Mouse (Mus musculus) gastrocnemius, postnatal 25 days (tissue): Measurements from ENCODE around the gene 4632433K11Rik. TPM values are rescaled to one million over a fixed set of nuclear protein-coding genes. Genes with fewer than 3 reads are reported as not detected.

Experiments
- DNase-seq: peaks from one replicate; pipeline ENCODE4 v3.0.0; 2022
- total RNA-seq, 2 experiments: library from RNA; stranded (reverse); gene quantifications; 1 replicate in 1 of 2; 2 replicates in 1 of 2; pipeline ENCODE4 v1.2.3; 2021

Gene 4632433K11Rik
- total RNA-seq, 2 experiments from 2014 or later: not detected

GRCm38 (mm10) chr7:5020000-5020681, 13.8 kb upstream of the 4632433K11Rik start, which contains the start of the genes Zfp865 and Ccdc106:
Zfp865 (plus strand) TSS chr7:5020376.
Ccdc106 (plus strand) TSS chr7:5020553.
- DNase-seq: peak; percentile 99

GRCm38 (mm10) chr7:5020685-5021084, 13.2 kb upstream of the 4632433K11Rik start:
- no peak for DNase-seq

- DNase-seq: no peak
Observed at GRCm38 (mm10) chr7:5021197-5021596, 12.7 kb upstream of the 4632433K11Rik start.

- no peak for DNase-seq
Observed at GRCm38 (mm10) chr7:5029543-5029942, 4.4 kb upstream of the 4632433K11Rik start.

GRCm38 (mm10) chr7:5029946-5030345, 4.0 kb upstream of the 4632433K11Rik start:
- DNase-seq: no peak

GRCm38 (mm10) chr7:5030554-5031275, 3.2 kb upstream of the 4632433K11Rik start:
- DNase-seq: no peak

GRCm38 (mm10) chr7:5031496-5031895, 2.4 kb upstream of the 4632433K11Rik start:
- DNase-seq: no peak

- no peak for DNase-seq
Observed at GRCm38 (mm10) chr7:5035628-5036027, 1.7 kb downstream of the 4632433K11Rik start.

GRCm38 (mm10) chr7:5036136-5036535, 2.2 kb downstream of the 4632433K11Rik start:
- no peak for DNase-seq

GRCm38 (mm10) chr7:5037026-5037425, 3.1 kb downstream of the 4632433K11Rik start:
- DNase-seq: no peak

- DNase-seq: no peak
Observed at GRCm38 (mm10) chr7:5037467-5037866, 3.5 kb downstream of the 4632433K11Rik start.

- DNase-seq: peak; percentile 92
Observed at GRCm38 (mm10) chr7:5038109-5038732, 4.3 kb downstream of the 4632433K11Rik start, which contains the start of gene Zfp784. Zfp784 (minus strand) TSS chr7:5038446.

- no peak for DNase-seq
Observed at GRCm38 (mm10) chr7:5038940-5039339, 5.0 kb downstream of the 4632433K11Rik start.

- DNase-seq: no peak
Observed at GRCm38 (mm10) chr7:5044981-5045380, 11.1 kb downstream of the 4632433K11Rik start.

- no peak for DNase-seq
Observed at GRCm38 (mm10) chr7:5046112-5046511, 12.2 kb downstream of the 4632433K11Rik start.

GRCm38 (mm10) chr7:5047313-5047712, 13.4 kb downstream of the 4632433K11Rik start:
- DNase-seq: no peak

GRCm38 (mm10) chr7:5051193-5052192, 17.6 kb downstream of the 4632433K11Rik start, which contains the start of gene Zfp580:
Zfp580 (plus strand) TSS chr7:5051538.
- DNase-seq: peak; percentile 74

- no peak for DNase-seq
Observed at GRCm38 (mm10) chr7:5052438-5052837, 18.5 kb downstream of the 4632433K11Rik start.

- no peak for DNase-seq
Observed at GRCm38 (mm10) chr7:5052931-5053343, 19.0 kb downstream of the 4632433K11Rik start.

- no peak for DNase-seq
Observed at GRCm38 (mm10) chr7:5053456-5054179, 19.7 kb downstream of the 4632433K11Rik start.
